Comparison of ENCODE assay signal across 8 mouse cellular contexts in genomic region chr3:66078026-66078721, GRCm38 (mm10).
A peak's percentile ranks its signal among the peaks of the same experiment; 100 is the strongest.
DNase-seq lines count a peak whose midpoint lies in the region; ATAC-seq lines count a peak whose summit lies in the region.

No protein-coding gene starts in this region.

- H3K4me1 ChIP-seq in heart, embryonic 11.5 days (ENCODE audit: control insufficient read depth, insufficient read depth, low read length) = no peaks in the 10 kb centered on the region
- H3K4me1 ChIP-seq in hindbrain, embryonic 16.5 days (ENCODE audit: control insufficient read depth, insufficient read depth, low read depth, low read length) = no peaks in the 10 kb centered on the region
- no peaks in the 10 kb centered on the region for H3K4me1 ChIP-seq in hindbrain, embryonic 11.5 days (replicated peaks; ENCODE audit: control insufficient read depth, insufficient read depth, low read length)

- H3K27me3 ChIP-seq in heart, embryonic 11.5 days (ENCODE audit: control insufficient read depth, insufficient read depth, low read length) = no peaks in the 10 kb centered on the region
- no peaks in the 10 kb centered on the region for H3K27me3 ChIP-seq in hindbrain, embryonic 16.5 days (replicated peaks; ENCODE audit: control insufficient read depth, insufficient read depth, low read length)
- H3K27me3 ChIP-seq in hindbrain, embryonic 11.5 days (ENCODE audit: control insufficient read depth, insufficient read depth, low read length) = no peaks in the 10 kb centered on the region

- no peak overlapping the region for H3K27ac ChIP-seq in heart, embryonic 11.5 days (ENCODE audit: low read depth, low read length)
- H3K27ac ChIP-seq in hindbrain, embryonic 16.5 days (ENCODE audit: low read depth, low read length) = no peak overlapping the region
- no peak overlapping the region for H3K27ac ChIP-seq in hindbrain, embryonic 11.5 days (ENCODE audit: low read depth, low read length)

- no peaks in the 10 kb centered on the region for H3K9me3 ChIP-seq in heart, embryonic 11.5 days (replicated peaks; ENCODE audit: control insufficient read depth, low read length)
- H3K9me3 ChIP-seq in hindbrain, embryonic 16.5 days (ENCODE audit: control insufficient read depth, low read length) = no peaks in the 10 kb centered on the region
- H3K9me3 ChIP-seq in hindbrain, embryonic 11.5 days (ENCODE audit: control insufficient read depth, low read length) = no peaks in the 10 kb centered on the region

- WGBS in heart, embryonic 11.5 days (ENCODE audit: insufficient replicate concordance) = 82% methylated on average over 23 of the region's 23 CpGs
- 88% methylated on average over 21 of the region's 23 CpGs for WGBS in hindbrain, embryonic 16.5 days
- 77% methylated on average over 12 of the region's 23 CpGs for WGBS in hindbrain, embryonic 11.5 days

- H3K4me3 ChIP-seq in heart, embryonic 11.5 days (ENCODE audit: low read depth, low read length) = no peak overlapping the region
- H3K4me3 ChIP-seq in hindbrain, embryonic 16.5 days (ENCODE audit: low read length) = no peak overlapping the region
- H3K4me3 ChIP-seq in hindbrain, embryonic 11.5 days (ENCODE audit: low read depth, low read length) = no peak overlapping the region

- no peak overlapping the region for H3K9ac ChIP-seq in heart, embryonic 11.5 days (ENCODE audit: low read depth, low read length)
- no peak overlapping the region for H3K9ac ChIP-seq in hindbrain, embryonic 16.5 days (ENCODE audit: low read depth, low read length)
- no peak overlapping the region for H3K9ac ChIP-seq in hindbrain, embryonic 11.5 days (ENCODE audit: low read depth, low read length)

- no peak overlapping the region for H3K4me2 ChIP-seq in heart, embryonic 11.5 days
- no peak overlapping the region for H3K4me2 ChIP-seq in hindbrain, embryonic 16.5 days (ENCODE audit: low read length)
- no peak overlapping the region for H3K4me2 ChIP-seq in hindbrain, embryonic 11.5 days (replicated peaks; ENCODE audit: low read depth, low read length)

- no peak for ATAC-seq in heart, embryonic 11.5 days (replicated peaks; ENCODE audit: insufficient number of reproducible peaks, low FRiP score, low TSS enrichment)
- peak; percentile 66 for ATAC-seq in megakaryocyte, adult 5-6 weeks (ENCODE audit: poor library complexity, severe bottlenecking)
- no peak for ATAC-seq in hindbrain, embryonic 16.5 days
- ATAC-seq in hindbrain, embryonic 11.5 days (ENCODE audit: low FRiP score) = no peak

- no peaks in the 10 kb centered on the region for H3K36me3 ChIP-seq in heart, embryonic 11.5 days (ENCODE audit: control insufficient read depth, insufficient read depth, low read length)
- no peaks in the 10 kb centered on the region for H3K36me3 ChIP-seq in hindbrain, embryonic 16.5 days (ENCODE audit: control insufficient read depth, insufficient read depth, low read length)
- no peaks in the 10 kb centered on the region for H3K36me3 ChIP-seq in hindbrain, embryonic 11.5 days (ENCODE audit: control insufficient read depth, insufficient read depth, low read length)

- DNase-seq in heart, adult 11 months = peak; percentile 81
- peak; percentile 20 for DNase-seq in ovary, postnatal 36 days (ENCODE audit: low spot score)
- DNase-seq in ovary, adult 18-20 months (ENCODE audit: low spot score) = no peak
- DNase-seq in c-Kit-positive CD71-positive TER-119-positive erythroid progenitor cells, embryonic 14.5 days (ENCODE audit: low spot score) = peak; percentile 3
- DNase-seq in hindbrain, embryonic 11.5 days (ENCODE audit: low spot score) = no peak

Comparison
In these comparisons a context has a peak if more than half of its experiments do, and no peak if none do; other contexts are left out.
1. DNase-seq: peak in heart, adult 11 months (single experiment), ovary, postnatal 36 days (single experiment) and c-Kit-positive CD71-positive TER-119-positive erythroid progenitor cells, embryonic 14.5 days (single experiment); none in ovary, adult 18-20 months (single experiment) and hindbrain, embryonic 11.5 days (single experiment).